Mouse (Mus musculus) brain, embryonic 14.5 days (tissue): ENCODE measurements at regions not wholly inside any gene's neighbourhood (a gene's known extent, or its start where the extent isn't known, plus 50 kb on each side); places are given as distances from the start of the nearest gene placed in this dataset.

ENCODE experiments used
- CTCF ChIP-seq: fragments of 200-500 bp; IDR thresholded peaks from 2 replicates; pipeline ENCODE4 v1.5.1; 2012; ENCODE audit warnings: inconsistent platforms, mild to moderate bottlenecking, moderate library complexity, borderline replicate concordance; ENCODE audit not compliant: insufficient read depth, insufficient read length; ENCODE audit errors: extremely low read depth
- POLR2A ChIP-seq: fragments of 200-500 bp; IDR thresholded peaks from 2 replicates; pipeline ENCODE4 v1.6.1; 2012; ENCODE audit warnings: mild to moderate bottlenecking, inconsistent platforms, borderline replicate concordance; ENCODE audit not compliant: poor library complexity, insufficient read depth, insufficient read length, severe bottlenecking; ENCODE audit errors: extremely low read depth

GRCm38 (mm10) chr7:88826498-88826897 lies 396.4 kb downstream of the Rab38 start:
- TF ChIP-seq POLR2A (no peak), CTCF (no peak)
